Mouse (Mus musculus) CH12.LX (cell line): Measurements from ENCODE around the gene Gm37240. TPM values are rescaled to one million over a fixed set of nuclear protein-coding genes. Genes with fewer than 3 reads are reported as not detected.

Experiments used
- DNase-seq: peaks from one replicate; pipeline ENCODE4 v3.0.0-alpha.2; 2013; ENCODE audit errors: extremely low read depth
- H3K27ac ChIP-seq: 2 replicates; pipeline ENCODE4 v1.5.1; 2012; ENCODE audit warnings: low read depth, mild to moderate bottlenecking, control low read depth, moderate library complexity; ENCODE audit not compliant: insufficient read depth
- H3K27me3 ChIP-seq: replicated peaks from 2 replicates; pipeline ENCODE3; 2012; ENCODE audit warnings: inconsistent platforms
- H3K36me3 ChIP-seq, 2 experiments: replicated peaks in 1 of 2; 2 replicates each; pipeline versions ENCODE3 to v1.6.1; 2012; ENCODE audit warnings: inconsistent platforms in 1 of 2, low read length in 1 of 2, mild to moderate bottlenecking in 1 of 2, mixed read lengths in 1 of 2, moderate library complexity in 1 of 2; ENCODE audit not compliant: control insufficient read depth in 1 of 2, insufficient read depth in 1 of 2
- H3K4me1 ChIP-seq, 2 experiments: 2 replicates each; pipeline ENCODE4 v1.6.1; 2012; ENCODE audit warnings: inconsistent platforms in 1 of 2, moderate library complexity in 1 of 2; ENCODE audit not compliant: insufficient read depth in 2 of 2, control insufficient read depth in 1 of 2
- H3K4me2 ChIP-seq: 2 replicates; pipeline ENCODE4 v1.6.1; 2012; ENCODE audit warnings: low read depth, mild to moderate bottlenecking, control low read depth; ENCODE audit not compliant: poor library complexity, insufficient read depth, severe bottlenecking
- H3K4me3 ChIP-seq, 3 experiments: fragments of 150-350 bp in 1 of 3; sonication (generic) in 1 of 3; replicated peaks in 1 of 3; 2 replicates each; pipeline versions ENCODE3 to v1.5.1; 2011 to 2012; ENCODE audit warnings: low read depth in 2 of 3, low read length in 2 of 3, mild to moderate bottlenecking in 2 of 3, moderate library complexity in 2 of 3, control low read depth in 1 of 3, improper control_type of control experiment in 1 of 3, inconsistent platforms in 1 of 3, mixed read lengths in 1 of 3; ENCODE audit not compliant: poor library complexity in 1 of 3
- H3K79me2 ChIP-seq: replicated peaks from 2 replicates; pipeline ENCODE4 v1.6.1; 2012; ENCODE audit warnings: mild to moderate bottlenecking, moderate library complexity; ENCODE audit not compliant: control insufficient read depth, poor library complexity, insufficient read depth, severe bottlenecking; ENCODE audit errors: extremely low read depth
- H3K9ac ChIP-seq: 2 replicates; pipeline ENCODE4 v1.6.1; 2012; ENCODE audit warnings: low read depth, mild to moderate bottlenecking, control low read depth, moderate library complexity; ENCODE audit not compliant: insufficient read depth
- H3K9me3 ChIP-seq: replicated peaks from 2 replicates; pipeline ENCODE3; 2012; ENCODE audit warnings: low read length, inconsistent platforms, mixed read lengths
- CHD2 ChIP-seq: IDR thresholded peaks from 2 replicates; pipeline ENCODE4 v1.6.1; 2011; ENCODE audit warnings: low read length, improper control_type of control experiment
- E2F4 ChIP-seq: IDR thresholded peaks from 2 replicates; pipeline ENCODE4 v1.6.1; 2011; ENCODE audit warnings: low read depth, low read length, improper control_type of control experiment; ENCODE audit not compliant: insufficient replicate concordance
- ELF1 ChIP-seq: IDR thresholded peaks from 2 replicates; pipeline ENCODE4 v1.6.1; 2014; ENCODE audit warnings: low read depth, mild to moderate bottlenecking, inconsistent platforms, low read length, improper control_type of control experiment
- EP300 ChIP-seq: IDR thresholded peaks from 2 replicates; pipeline ENCODE4 v1.6.1; 2011; ENCODE audit warnings: low read length, improper control_type of control experiment
- ETS1 ChIP-seq: conservative IDR thresholded peaks from 2 replicates; pipeline ENCODE4 v1.6.1; 2012; ENCODE audit warnings: low read depth, mild to moderate bottlenecking, inconsistent platforms, low read length, improper control_type of control experiment, moderate library complexity
- GABPA ChIP-seq: IDR thresholded peaks from 2 replicates; pipeline ENCODE4 v1.6.1; 2012; ENCODE audit warnings: low read depth, low read length, improper control_type of control experiment, inconsistent platforms; ENCODE audit not compliant: insufficient replicate concordance
- HCFC1 ChIP-seq: IDR thresholded peaks from 2 replicates; pipeline ENCODE4 v1.6.1; 2012; ENCODE audit warnings: low read depth, mild to moderate bottlenecking, inconsistent platforms, low read length, improper control_type of control experiment
- JUN ChIP-seq: IDR thresholded peaks from 2 replicates; pipeline ENCODE4 v1.6.1; 2011; ENCODE audit warnings: low read depth, mild to moderate bottlenecking, low read length, improper control_type of control experiment, moderate library complexity; ENCODE audit not compliant: insufficient read depth
- JUND ChIP-seq: conservative IDR thresholded peaks from 2 replicates; pipeline ENCODE4 v1.6.1; 2011; ENCODE audit warnings: low read depth, low read length, improper control_type of control experiment
- MAX ChIP-seq: IDR thresholded peaks from 2 replicates; pipeline ENCODE4 v1.6.1; 2011; ENCODE audit warnings: low read length, improper control_type of control experiment
- MXI1 ChIP-seq: IDR thresholded peaks from 2 replicates; pipeline ENCODE4 v1.6.1; 2011; ENCODE audit warnings: mild to moderate bottlenecking, low read depth, low read length, improper control_type of control experiment
- MYC ChIP-seq: IDR thresholded peaks from 2 replicates; pipeline ENCODE4 v1.6.1; 2011; ENCODE audit warnings: low read depth, mild to moderate bottlenecking, improper control_type of control experiment, low read length
- NELFE ChIP-seq: IDR thresholded peaks from 2 replicates; pipeline ENCODE4 v1.6.1; 2011; ENCODE audit warnings: low read depth, low read length, improper control_type of control experiment
- POLR2AphosphoS2 ChIP-seq: IDR thresholded peaks from 2 replicates; pipeline ENCODE4 v1.6.1; 2011; ENCODE audit warnings: low read depth, low read length, improper control_type of control experiment
- RAD21 ChIP-seq: IDR thresholded peaks from 2 replicates; pipeline ENCODE4 v1.6.1; 2011; ENCODE audit warnings: low read depth, mild to moderate bottlenecking, low read length, improper control_type of control experiment, moderate library complexity
- RCOR1 ChIP-seq: conservative IDR thresholded peaks from 2 replicates; pipeline ENCODE4 v1.6.1; 2012; ENCODE audit warnings: low read depth, mild to moderate bottlenecking, inconsistent platforms, low read length, improper control_type of control experiment
- SIN3A ChIP-seq: IDR thresholded peaks from 2 replicates; pipeline ENCODE4 v1.6.1; 2012; ENCODE audit warnings: low read length, improper control_type of control experiment, inconsistent platforms
- SMC3 ChIP-seq: IDR thresholded peaks from 2 replicates; pipeline ENCODE4 v1.6.1; 2011; ENCODE audit warnings: low read depth, low read length, improper control_type of control experiment
- TBP ChIP-seq: conservative IDR thresholded peaks from 2 replicates; pipeline ENCODE4 v1.6.1; 2011; ENCODE audit warnings: low read depth, low read length, improper control_type of control experiment
- UBTF ChIP-seq: IDR thresholded peaks from 2 replicates; pipeline ENCODE4 v1.6.1; 2012; ENCODE audit warnings: low read depth, mild to moderate bottlenecking, inconsistent platforms, low read length, improper control_type of control experiment, moderate library complexity
- USF1 ChIP-seq: IDR thresholded peaks from 2 replicates; pipeline ENCODE4 v1.6.1; 2014; ENCODE audit warnings: low read depth, mild to moderate bottlenecking, inconsistent platforms, low read length, improper control_type of control experiment
- ZC3H11A ChIP-seq: IDR thresholded peaks from 2 replicates; pipeline ENCODE4 v1.6.1; 2012; ENCODE audit warnings: low read depth, mild to moderate bottlenecking, inconsistent platforms, low read length, improper control_type of control experiment
- ZKSCAN1 ChIP-seq: IDR thresholded peaks from 2 replicates; pipeline ENCODE4 v1.6.1; 2012; ENCODE audit warnings: low read depth, inconsistent platforms, low read length, improper control_type of control experiment, borderline replicate concordance
- ZMIZ1 ChIP-seq: IDR thresholded peaks from 2 replicates; pipeline ENCODE4 v1.6.1; 2012; ENCODE audit warnings: low read depth, mild to moderate bottlenecking, inconsistent platforms, low read length, improper control_type of control experiment
- ZNF384 ChIP-seq: IDR thresholded peaks from 2 replicates; pipeline ENCODE4 v1.6.1; 2012; ENCODE audit warnings: low read depth, low read length, improper control_type of control experiment, inconsistent platforms
- dilution Hi-C: fragments of 300-500 bp; cut with MboI; formaldehyde crosslinking; loops from 2 replicates; pipeline ENCODE4 v1.14.3; 2020; ENCODE audit warnings: low sequenced_read_pairs; ENCODE audit not compliant: extremely low pct_unique_long_range_greater_than_20kb, extremely low pct_ligation_motif_present
- in situ Hi-C: fragments of 300-500 bp; cut with MboI; formaldehyde crosslinking; loops from 3 replicates; pipeline ENCODE4 v1.14.3; 2019; ENCODE audit warnings: low sequenced_read_pairs, low pct_ligation_motif_present, low pct_unique_long_range_greater_than_20kb, mixed read lengths
- polyA plus RNA-seq: library from polyadenylated mRNA; unstranded; fragments of >175 nt; gene quantifications from 2 replicates; pipeline ENCODE4 v1.2.1, GENCODE M21; 2012; ENCODE audit warnings: low read depth; ENCODE audit not compliant: insufficient read length
- total RNA-seq, 2 experiments: library from RNA; depleted of rRNA; stranded (reverse); fragments of 300-350 nt in 1 of 2; fragments of >200 nt in 1 of 2; gene quantifications; 2 replicates each; pipeline ENCODE4 v1.2.3; 2012 to 2014

Gm37240 gene
- total and polyA plus RNA-seq, 3 experiments, result 0.08 to 0.19 (median 0.14) TPM

DNA sequence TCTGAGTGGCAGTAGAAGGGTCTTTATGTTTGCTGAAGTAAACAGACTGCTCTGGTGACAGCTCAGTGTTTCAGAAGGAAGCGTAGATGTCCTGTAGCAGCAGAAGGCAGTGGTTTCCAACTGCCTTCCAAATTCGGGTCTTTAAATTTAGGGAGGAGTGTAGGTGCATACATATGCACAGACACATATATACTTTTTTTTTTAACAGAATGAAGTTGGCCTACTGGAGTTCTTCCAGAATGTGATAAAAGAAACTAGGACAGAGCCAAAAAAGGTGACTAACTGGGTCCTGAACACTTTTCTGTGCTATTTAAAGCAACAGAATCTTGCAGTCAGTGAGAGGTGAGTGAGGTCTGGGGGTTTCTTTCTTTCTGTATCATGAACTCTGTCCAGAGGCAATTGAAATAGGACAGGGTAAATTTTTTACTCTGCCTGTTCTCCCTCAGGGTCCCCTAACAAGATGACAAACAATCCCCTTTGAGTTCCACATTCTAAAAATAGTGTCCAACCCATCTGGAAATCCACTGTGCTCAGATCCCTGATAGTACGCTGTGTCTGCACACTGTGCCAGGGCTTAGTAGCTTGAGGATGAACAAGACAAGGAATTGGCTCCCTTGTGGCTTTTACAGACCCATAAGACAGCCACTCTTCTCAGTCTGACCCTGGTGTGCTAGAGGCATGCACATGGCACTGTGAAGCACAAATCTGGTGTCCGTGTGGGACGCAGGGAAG, 250.4 kb downstream of the Gm37240 start:
- Histone ChIP-seq H3K27ac (no peak overlapping the region), H3K9ac (no peak overlapping the region), H3K36me3 (peaks cover 16 to 83% of the 10 kb centered on the region in 2 experiments), H3K4me3 (no peak overlapping the region), H3K4me1 (peaks cover 7 to 9% of the 10 kb centered on the region in 2 experiments; a peak in 3 of 4 replicates), H3K79me2 (no peaks in the 10 kb centered on the region), H3K27me3 (no peaks in the 10 kb centered on the region), H3K4me2 (no peak overlapping the region), H3K9me3 (no peaks in the 10 kb centered on the region)
- in situ Hi-C loops (no loop called here), dilution Hi-C loops (no loop called here)
- TF ChIP-seq USF1 (no peak), RAD21 (no peak), ETS1 (no peak), ZNF384 (no peak), JUN (no peak), MXI1 (no peak), ELF1 (no peak), TBP (no peak), MYC (no peak), E2F4 (no peak), MAX (no peak), RCOR1 (no peak), ZC3H11A (no peak), CHD2 (no peak), NELFE (no peak), UBTF (no peak), JUND (no peak)
- no peak for DNase-seq

DNA sequence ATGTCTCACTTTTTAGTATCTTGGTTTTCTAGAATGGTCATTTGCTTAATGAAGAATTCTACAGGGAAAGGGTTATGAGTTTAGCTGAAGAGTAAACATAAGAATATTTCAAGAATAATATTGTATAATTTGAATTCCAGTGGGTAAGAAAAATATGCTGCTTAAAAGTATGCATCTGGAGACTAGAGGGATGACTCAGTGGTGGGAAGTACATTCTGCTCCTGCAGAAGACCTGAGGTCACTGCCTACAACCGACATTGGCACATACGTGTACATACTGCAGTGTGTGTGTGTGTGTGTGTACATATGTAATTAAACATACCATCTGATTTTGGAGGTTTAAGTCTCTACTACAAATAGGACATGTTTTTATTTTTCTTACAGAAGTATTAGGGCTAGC, 251.7 kb downstream of the Gm37240 start:
- Histone ChIP-seq H3K9ac (no peak overlapping the region), H3K27me3 (no peaks in the 10 kb centered on the region), H3K4me3 (no peak overlapping the region), H3K9me3 (no peaks in the 10 kb centered on the region), H3K27ac (no peak overlapping the region), H3K36me3 (peaks cover 16 to 83% of the 10 kb centered on the region in 2 experiments), H3K4me2 (no peak overlapping the region), H3K79me2 (no peaks in the 10 kb centered on the region), H3K4me1 (peaks cover 7 to 9% of the 10 kb centered on the region in 2 experiments; a peak in 3 of 4 replicates)
- DNase-seq, result no peak
- in situ Hi-C loops (no loop called here), dilution Hi-C loops (no loop called here)
- TF ChIP-seq GABPA, result no peak
- TF ChIP-seq MAX, result no peak
- TF ChIP-seq ELF1, result no peak
- no peak for TF ChIP-seq NELFE
- no peak for TF ChIP-seq HCFC1
- no peak for TF ChIP-seq SMC3
- no peak for TF ChIP-seq ZMIZ1
- no peak for TF ChIP-seq EP300
- TF ChIP-seq SIN3A, result no peak
- no peak for TF ChIP-seq E2F4
- TF ChIP-seq ZKSCAN1, result no peak
- no peak for TF ChIP-seq POLR2AphosphoS2
- TF ChIP-seq ETS1, result no peak
- no peak for TF ChIP-seq JUND
